Mouse (Mus musculus) hindbrain, embryonic 14.5 days (tissue): Measurements from ENCODE around the gene Serpinb6b. TPM values are rescaled to one million over a fixed set of nuclear protein-coding genes. Genes with fewer than 3 reads are reported as not detected.

Experiments used
- ATAC-seq: fragments of 200-750 bp; cut with Nextera tagmentation; 2 replicates; pipeline ENCODE4 v1.8.0; 2017; ENCODE audit warnings: moderate number of reproducible peaks, mild to moderate bottlenecking, moderate TSS enrichment, moderate library complexity; ENCODE audit not compliant: low FRiP score
- DNase-seq: peaks from one replicate; pipeline ENCODE4 v3.0.0-alpha.2; 2015; ENCODE audit warnings: low spot score
- H3K27ac ChIP-seq: fragments of 300-500 bp; sonication (generic); 2 replicates; pipeline ENCODE4 v1.5.1; 2014; ENCODE audit warnings: mild to moderate bottlenecking, moderate library complexity
- H3K27me3 ChIP-seq: fragments of 300-500 bp; sonication (generic); 2 replicates; pipeline ENCODE4 v1.6.1; 2014; ENCODE audit warnings: mild to moderate bottlenecking, low read length, mixed read lengths; ENCODE audit not compliant: control insufficient read depth, insufficient read depth
- H3K36me3 ChIP-seq: fragments of 300-500 bp; sonication (generic); replicated peaks from 2 replicates; pipeline ENCODE4 v1.6.1; 2014; ENCODE audit not compliant: control insufficient read depth, insufficient read depth
- H3K4me1 ChIP-seq: fragments of 300-500 bp; sonication (generic); replicated peaks from 2 replicates; pipeline ENCODE4 v1.6.1; 2014; ENCODE audit warnings: antibody characterized with exemption, low read length, mixed read lengths; ENCODE audit not compliant: control insufficient read depth, insufficient read depth
- H3K4me2 ChIP-seq: fragments of 300-500 bp; sonication (generic); replicated peaks from 2 replicates; pipeline ENCODE4 v1.6.1; 2014; ENCODE audit warnings: mild to moderate bottlenecking, moderate library complexity
- H3K4me3 ChIP-seq: fragments of 300-500 bp; sonication (generic); replicated peaks from 2 replicates; pipeline ENCODE4 v1.5.1; 2014; ENCODE audit warnings: mild to moderate bottlenecking, low read length
- H3K9ac ChIP-seq: fragments of 300-500 bp; sonication (generic); 2 replicates; pipeline ENCODE4 v1.6.1; 2014
- H3K9me3 ChIP-seq: fragments of 300-500 bp; sonication (generic); 2 replicates; pipeline ENCODE4 v1.6.1; 2016; ENCODE audit warnings: low read length; ENCODE audit not compliant: control insufficient read depth
- WGBS: fragments of 180-500 bp; shearing (Covaris S2); extraction: QIAGEN DNeasy Blood & Tissue Kit; methylation state at CpG from one replicate; pipeline ENCODE4 v1.1.7; 2014; 5-methylcytosine and 5-hydroxymethylcytosine counted together
- polyA plus RNA-seq: library from polyadenylated mRNA; unstranded; fragments of >200 nt; fragmentation: Nextera tagmentation; extraction: Ambion mirVana; gene quantifications from 2 replicates; pipeline ENCODE4 v1.2.1, GENCODE M21; 2014

The Serpinb6b gene
- polyA plus RNA-seq, 1 experiment from 2014 or later = 2.8 TPM

- H3K4me3 ChIP-seq = no peak overlapping the region
- H3K27me3 ChIP-seq = no peaks in the 10 kb centered on the region
- H3K4me1 ChIP-seq = no peaks in the 10 kb centered on the region
- DNase-seq = no peak
- ATAC-seq = no peak
- H3K36me3 ChIP-seq = no peaks in the 10 kb centered on the region
- no peak overlapping the region for H3K9ac ChIP-seq
- 79% methylated on average over 4 of the region's 4 CpGs for WGBS
- H3K27ac ChIP-seq = no peak overlapping the region
- no peak overlapping the region for H3K4me2 ChIP-seq
- H3K9me3 ChIP-seq = no peaks in the 10 kb centered on the region
Measured at GRCm38 (mm10) chr13:32995051-32995450, 30.0 kb downstream of the Serpinb6b start.

- 90% methylated on average over 5 of the region's 5 CpGs for WGBS
- H3K4me2 ChIP-seq = no peak overlapping the region
- no peak overlapping the region for H3K27ac ChIP-seq
- ATAC-seq (no peak), DNase-seq (no peak)
- H3K9ac ChIP-seq = no peak overlapping the region
- no peaks in the 10 kb centered on the region for H3K27me3 ChIP-seq
- no peaks in the 10 kb centered on the region for H3K9me3 ChIP-seq
- H3K4me3 ChIP-seq = no peak overlapping the region
- H3K4me1 ChIP-seq = no peaks in the 10 kb centered on the region; the same call in 1 of the 2 replicates
- H3K36me3 ChIP-seq = no peaks in the 10 kb centered on the region
Measured at GRCm38 (mm10) chr13:33001341-33001740, 36.3 kb downstream of the Serpinb6b start.

- H3K4me2 ChIP-seq = peak within 1 kb of the TSS; percentile 47
- no peak within 1 kb of the TSS for H3K4me3 ChIP-seq
- DNase-seq (no peak), ATAC-seq (no peak)
- 75% methylated on average over 3 of the region's 3 CpGs for WGBS
- H3K27me3 ChIP-seq = no peaks in the 10 kb centered on the region
- no peaks in the 10 kb centered on the region; the same call in 1 of the 2 replicates for H3K4me1 ChIP-seq
- no peaks in the 10 kb centered on the region for H3K36me3 ChIP-seq
- H3K27ac ChIP-seq = no peak within 1 kb of the TSS
- no peaks in the 10 kb centered on the region for H3K9me3 ChIP-seq
- H3K9ac ChIP-seq = no peak within 1 kb of the TSS
Measured at GRCm38 (mm10) chr13:33002950-33003349, 37.9 kb downstream of the Serpinb6b start, which contains the start of gene Serpinb9. TSS of gene Serpinb9 (plus strand) at chr13:33003250.

- DNase-seq = no peak
- Histone ChIP-seq H3K9ac (no peak overlapping the region), H3K36me3 (no peaks in the 10 kb centered on the region), H3K27ac (no peak overlapping the region), H3K4me2 (peak overlapping the region; percentile 47), H3K4me1 (no peaks in the 10 kb centered on the region; the same call in 1 of the 2 replicates), H3K27me3 (no peaks in the 10 kb centered on the region), H3K4me3 (no peak overlapping the region), H3K9me3 (no peaks in the 10 kb centered on the region)
- WGBS = 72% methylated on average over 9 of the region's 9 CpGs
- 0 out of 2 replicates have a peak, but pooled peaks have one; percentile 31 for ATAC-seq
Measured at GRCm38 (mm10) chr13:33003523-33004413, 38.8 kb downstream of the Serpinb6b start.

DNA sequence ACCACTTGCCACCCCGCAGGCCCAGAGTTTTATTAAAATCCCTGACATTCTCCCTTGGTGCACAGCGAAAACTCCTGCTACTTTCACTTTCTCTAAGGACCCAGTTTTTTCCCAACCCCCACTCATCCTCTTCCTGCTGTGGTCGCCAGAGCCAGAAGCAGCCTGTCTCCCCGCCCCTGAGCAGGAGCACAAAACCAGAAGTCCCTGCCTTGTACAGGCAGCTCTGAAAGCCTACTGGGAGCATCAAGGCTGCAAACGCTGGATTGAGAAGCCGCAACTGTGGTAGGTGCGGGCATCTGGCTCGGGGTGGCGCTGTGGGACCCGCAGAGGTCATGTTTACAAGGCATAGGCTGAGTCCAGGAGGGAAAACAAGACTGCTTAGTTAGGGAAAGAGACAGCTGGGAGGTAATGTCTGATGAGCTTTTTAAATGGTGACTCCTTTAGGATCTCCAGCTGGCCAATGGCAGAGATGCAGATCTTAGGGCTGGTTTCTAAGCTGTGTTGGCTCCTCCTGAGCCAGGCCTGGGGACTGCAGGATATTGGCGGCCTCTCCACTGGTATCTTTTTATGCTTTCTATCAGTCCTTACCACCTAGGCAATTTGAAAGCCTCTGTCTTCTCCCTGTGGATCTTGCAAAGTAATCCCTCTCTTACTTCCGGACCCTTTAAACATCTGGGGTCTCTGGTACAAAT is 39.6 kb downstream of the Serpinb6b start:
- Histone ChIP-seq H3K9me3 (no peaks in the 10 kb centered on the region), H3K36me3 (no peaks in the 10 kb centered on the region), H3K9ac (peak overlapping the region; percentile 44), H3K27me3 (no peaks in the 10 kb centered on the region), H3K27ac (0 out of 2 replicates have a peak overlapping the region, but pooled peaks have one; percentile 14), H3K4me2 (peak overlapping the region; percentile 47), H3K4me3 (peak overlapping the region; percentile 19), H3K4me1 (no peaks in the 10 kb centered on the region; the same call in 1 of the 2 replicates)
- peak; percentile 77; the same call in 1 of the 2 replicates for ATAC-seq
- DNase-seq = peak; percentile 50
- WGBS = 20% methylated on average over 12 of the region's 12 CpGs

DNA sequence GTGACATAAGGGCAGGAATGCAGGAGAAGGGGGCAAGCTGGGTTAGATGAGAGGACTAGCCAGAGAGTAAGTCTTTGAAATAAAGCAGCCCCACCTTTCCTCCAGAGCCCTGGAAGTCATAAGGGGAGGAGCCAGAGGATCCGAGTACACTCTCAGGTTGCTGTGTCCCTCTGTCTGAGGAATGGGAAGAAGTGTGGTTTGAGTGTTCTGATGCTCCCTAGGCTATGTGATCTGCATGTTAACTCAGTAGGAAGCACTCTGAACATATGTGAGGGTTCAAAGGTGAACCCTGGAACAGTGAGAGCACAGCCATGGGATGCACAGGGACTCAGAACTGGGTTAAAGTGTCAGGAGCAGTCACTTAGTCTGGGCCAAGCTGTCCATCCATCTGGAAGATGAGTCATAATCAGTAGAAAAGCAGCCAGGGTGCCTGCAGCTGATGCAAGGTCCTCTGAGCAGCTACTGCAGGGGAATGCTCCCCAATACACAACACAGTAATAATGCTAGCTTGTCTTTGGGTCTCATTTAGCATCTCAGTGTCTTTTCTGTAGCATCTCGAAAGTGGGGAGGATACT is 40.6 kb downstream of the Serpinb6b start:
- Histone ChIP-seq H3K9ac (no peak overlapping the region), H3K9me3 (no peaks in the 10 kb centered on the region), H3K4me2 (no peak overlapping the region), H3K27ac (no peak overlapping the region), H3K27me3 (no peaks in the 10 kb centered on the region), H3K4me1 (no peaks in the 10 kb centered on the region; the same call in 1 of the 2 replicates), H3K4me3 (no peak overlapping the region), H3K36me3 (no peaks in the 10 kb centered on the region)
- WGBS = 58% methylated on average over 2 of the region's 2 CpGs
- ATAC-seq = no peak
- no peak for DNase-seq

GRCm38 (mm10) chr13:33006555-33006954 is 41.5 kb downstream of the Serpinb6b start:
- Histone ChIP-seq H3K4me2 (no peak overlapping the region), H3K4me3 (no peak overlapping the region), H3K4me1 (no peaks in the 10 kb centered on the region; the same call in 1 of the 2 replicates), H3K9me3 (no peaks in the 10 kb centered on the region), H3K9ac (no peak overlapping the region), H3K36me3 (no peaks in the 10 kb centered on the region), H3K27ac (no peak overlapping the region), H3K27me3 (no peaks in the 10 kb centered on the region)
- WGBS = 87% methylated on average over 3 of the region's 3 CpGs
- no peak for ATAC-seq
- DNase-seq = no peak

- Histone ChIP-seq H3K9ac (no peak overlapping the region), H3K27me3 (no peaks in the 10 kb centered on the region), H3K36me3 (no peaks in the 10 kb centered on the region), H3K4me2 (no peak overlapping the region), H3K27ac (no peak overlapping the region), H3K4me3 (no peak overlapping the region), H3K9me3 (no peaks in the 10 kb centered on the region), H3K4me1 (no peaks in the 10 kb centered on the region)
- DNase-seq (no peak), ATAC-seq (no peak)
- WGBS = 79% methylated on average over 1 of the region's 1 CpGs
Measured at GRCm38 (mm10) chr13:33012395-33012794, 47.4 kb downstream of the Serpinb6b start.

DNA sequence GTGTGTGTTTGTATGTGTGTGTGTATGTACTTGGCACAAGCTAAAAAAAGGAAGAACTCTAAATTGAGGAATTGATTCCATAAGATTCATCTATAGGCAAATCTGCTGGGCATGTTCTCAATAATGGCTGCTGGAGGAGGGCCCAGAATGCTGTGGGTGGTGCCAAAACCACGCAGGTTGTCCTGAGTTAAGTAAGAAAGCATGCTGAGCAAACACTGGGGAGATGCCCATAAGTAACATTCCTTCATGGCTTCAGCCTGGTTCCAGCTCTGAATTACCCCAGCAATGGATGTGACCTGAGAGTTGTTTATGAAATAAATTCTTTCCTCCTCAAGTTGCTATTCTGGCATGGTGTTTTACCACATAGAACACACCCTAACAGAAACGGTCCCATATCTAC is 48.3 kb downstream of the Serpinb6b start:
- 77% methylated on average over 2 of the region's 2 CpGs for WGBS
- no peaks in the 10 kb centered on the region for H3K9me3 ChIP-seq

More for the DNA sequence above, 48.3 kb downstream of the Serpinb6b start:
- Histone ChIP-seq H3K4me1 (no peaks in the 10 kb centered on the region), H3K4me3 (no peak overlapping the region), H3K36me3 (no peaks in the 10 kb centered on the region), H3K9ac (no peak overlapping the region), H3K4me2 (no peak overlapping the region), H3K27ac (no peak overlapping the region), H3K27me3 (no peaks in the 10 kb centered on the region)
- no peak for DNase-seq
- ATAC-seq = no peak
